Mouse (Mus musculus) lung, adult 2 months (tissue): ENCODE data around the gene Akap5.

Source experiments
- CTCF ChIP-seq: fragments of 200-500 bp; IDR thresholded peaks from 2 replicates; pipeline ENCODE4 v1.5.1; 2011; ENCODE audit warnings: mild to moderate bottlenecking, low read length, control low read depth; ENCODE audit not compliant: insufficient read depth
- POLR2A ChIP-seq: fragments of 200-500 bp; IDR thresholded peaks from 2 replicates; pipeline ENCODE4 v1.6.1; 2011; ENCODE audit warnings: low read depth, mild to moderate bottlenecking, control low read depth, low read length, borderline replicate concordance; ENCODE audit errors: extremely low read depth

- TF ChIP-seq POLR2A (no peak), CTCF (peak; percentile 70)
Observed at GRCm38 (mm10) chr12:76376649-76377048, 52.0 kb downstream of the Akap5 start.
